Mouse (Mus musculus) kidney, postnatal 14 days (tissue): ENCODE measurements around the gene Tm7sf3.

Experiments used
- DNase-seq: peaks from one replicate; pipeline ENCODE4 v3.0.0; 2022; ENCODE audit warnings: mixed read lengths

Gene Tm7sf3

GRCm38 (mm10) chr6:146653197-146653596 lies 10.6 kb upstream of the Tm7sf3 start:
- no peak for DNase-seq

GRCm38 (mm10) chr6:146651431-146651830 lies 8.8 kb upstream of the Tm7sf3 start:
- DNase-seq: no peak

GRCm38 (mm10) chr6:146650013-146650412 lies 7.4 kb upstream of the Tm7sf3 start:
- DNase-seq: no peak

DNA sequence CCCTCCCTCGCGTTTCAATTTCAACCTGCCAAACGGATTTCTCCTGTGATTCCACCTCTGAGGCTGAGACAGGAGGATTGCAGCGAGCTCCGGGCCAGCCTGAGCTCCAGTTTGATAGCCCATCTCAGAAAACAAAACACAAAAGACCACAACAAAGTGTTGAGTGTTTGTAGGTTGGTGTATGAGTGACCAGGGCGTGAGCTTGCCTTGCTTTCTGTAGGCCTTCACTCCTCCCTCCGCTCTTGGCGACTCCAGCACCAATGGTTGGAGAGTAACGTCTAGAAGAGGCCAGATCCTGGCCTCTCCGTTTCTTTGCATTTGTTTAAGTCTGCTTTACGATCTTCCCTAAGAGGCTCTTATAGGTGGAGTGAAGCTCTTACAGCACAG lies 553 bp upstream of the Tm7sf3 start:
- DNase-seq: peak; percentile 22

GRCm38 (mm10) chr6:146641621-146642210 lies 908 bp downstream of the Tm7sf3 start:
- DNase-seq: no peak

GRCm38 (mm10) chr6:146640991-146641390 lies 1.6 kb downstream of the Tm7sf3 start:
- no peak for DNase-seq

- DNase-seq: no peak
These were observed 2.3 kb downstream of the Tm7sf3 start for GRCm38 (mm10) chr6:146640068-146640965.

DNA sequence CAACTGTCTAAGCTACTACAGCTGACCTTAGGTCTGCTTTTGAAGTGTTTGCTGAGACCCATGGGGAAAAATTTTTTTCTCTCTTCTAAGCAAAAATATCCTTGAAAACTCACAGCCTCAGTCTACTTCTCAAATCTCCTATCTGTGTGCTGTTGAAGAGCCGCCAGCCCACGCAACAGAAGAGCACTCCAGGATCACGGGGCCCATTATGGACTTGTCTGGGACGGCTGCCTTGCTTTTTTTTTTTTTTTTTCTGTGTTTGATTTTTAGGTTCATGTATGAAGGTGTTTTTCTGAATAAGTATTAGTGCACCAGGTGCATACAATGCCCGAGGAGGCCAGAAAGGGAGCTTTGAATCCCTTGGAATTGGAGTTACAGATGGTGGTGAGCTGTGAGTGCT lies 6.1 kb downstream of the Tm7sf3 start:
- DNase-seq: no peak

DNA sequence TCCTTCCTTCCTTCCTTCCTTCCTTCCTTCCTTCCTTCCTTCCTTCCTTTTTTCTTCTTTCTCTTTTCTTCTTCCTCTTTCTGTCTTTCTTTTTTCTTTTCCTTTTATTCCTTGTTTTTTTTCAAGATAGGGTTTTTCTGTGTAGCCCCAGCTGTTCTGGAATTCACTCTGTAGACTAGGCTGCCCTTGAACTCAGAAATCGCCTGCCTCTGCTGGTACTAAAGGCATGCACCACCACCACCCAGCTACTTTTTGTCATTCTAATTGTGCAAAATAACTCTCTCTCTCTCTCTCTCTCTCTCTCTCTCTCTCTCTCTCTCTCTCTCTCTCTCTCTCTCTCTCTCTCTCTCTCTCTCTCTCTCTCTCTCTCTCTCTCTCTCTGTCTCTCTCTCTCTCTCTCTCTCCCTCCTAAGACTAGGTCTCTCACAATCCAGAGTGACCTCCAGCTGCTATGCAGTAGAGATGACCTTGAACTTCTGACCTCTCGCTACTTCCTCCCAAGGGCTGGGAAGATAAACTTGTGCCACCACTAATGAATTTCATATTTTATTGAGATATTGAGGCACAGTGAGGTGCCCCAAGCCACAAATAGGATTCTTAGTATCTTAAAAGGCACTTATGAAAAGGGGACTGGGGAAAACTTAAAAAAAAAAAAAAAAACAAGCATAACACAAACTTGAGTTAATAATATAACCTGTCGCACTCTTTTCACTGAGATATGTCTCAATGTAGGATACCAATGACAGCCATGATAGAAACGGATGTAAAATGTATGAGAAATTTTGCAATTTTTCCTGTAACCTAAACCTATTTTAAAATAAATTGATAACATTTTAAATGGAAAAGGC lies 7.6 kb downstream of the Tm7sf3 start:
- no peak for DNase-seq

- DNase-seq: peak; percentile 93
These were observed 8.5 kb downstream of the Tm7sf3 start for GRCm38 (mm10) chr6:146634015-146634722.

GRCm38 (mm10) chr6:146633629-146634014 lies 9.0 kb downstream of the Tm7sf3 start:
- peak; percentile 60 for DNase-seq

DNA sequence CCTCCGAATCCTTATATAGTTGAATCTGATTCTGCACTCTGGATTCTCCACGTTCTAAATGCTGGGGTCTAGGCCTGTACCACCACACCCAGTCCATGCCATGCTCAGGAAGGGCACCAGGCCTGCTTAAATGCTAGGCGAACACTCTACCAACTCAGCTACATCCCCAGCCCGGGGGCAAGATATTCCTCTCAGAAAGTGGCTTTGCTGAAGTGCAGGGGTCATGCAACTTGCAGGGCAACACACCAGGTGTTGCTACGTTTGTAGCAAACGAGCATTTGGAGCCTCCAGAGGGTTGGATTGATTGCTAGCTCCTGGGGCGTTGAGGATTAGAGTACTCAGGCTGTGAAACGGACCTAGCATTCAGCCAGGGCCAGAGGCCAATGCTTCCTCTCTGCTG lies 9.5 kb downstream of the Tm7sf3 start:
- DNase-seq: no peak

- no peak for DNase-seq
These were observed 10.2 kb downstream of the Tm7sf3 start for GRCm38 (mm10) chr6:146632403-146632802.

DNA sequence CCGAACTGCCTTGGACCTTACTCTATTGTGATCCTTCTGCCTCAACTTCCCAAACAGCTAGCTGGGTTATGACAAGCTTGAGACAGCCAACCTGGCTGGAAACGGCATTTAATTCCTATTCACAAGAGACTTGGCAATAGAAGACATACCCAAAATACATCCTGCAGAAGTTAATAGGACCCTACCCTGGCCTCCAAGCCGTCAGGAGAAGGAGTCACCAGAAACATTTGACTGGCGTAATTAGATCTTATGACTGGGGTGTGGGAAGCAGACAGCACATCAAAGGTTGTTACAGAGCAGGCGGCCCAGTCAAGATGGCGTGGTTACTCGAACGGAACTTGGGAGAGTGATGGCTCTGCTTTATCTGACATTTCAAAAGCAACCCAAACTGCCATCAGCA lies 10.8 kb downstream of the Tm7sf3 start:
- no peak for DNase-seq

DNA sequence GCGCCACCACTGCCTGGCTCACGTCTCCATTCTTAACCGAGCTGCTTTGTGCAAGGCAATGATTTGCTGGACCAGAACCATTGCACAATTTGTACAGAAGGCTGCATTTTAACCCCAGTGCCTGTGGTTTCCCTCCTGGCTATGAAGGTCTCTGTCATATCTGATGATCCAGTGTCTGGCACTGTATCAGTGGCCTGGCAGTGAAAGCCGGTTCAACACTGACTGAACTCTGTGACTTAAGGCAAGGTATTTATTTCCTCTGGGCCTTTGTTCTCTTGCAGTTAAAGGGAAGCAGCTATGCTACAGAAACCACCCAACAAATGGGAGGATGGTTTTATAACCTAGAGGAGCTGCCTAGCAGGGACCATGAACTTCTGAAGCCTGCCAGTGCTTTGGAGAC lies 11.7 kb downstream of the Tm7sf3 start:
- peak; percentile 29 for DNase-seq

DNA sequence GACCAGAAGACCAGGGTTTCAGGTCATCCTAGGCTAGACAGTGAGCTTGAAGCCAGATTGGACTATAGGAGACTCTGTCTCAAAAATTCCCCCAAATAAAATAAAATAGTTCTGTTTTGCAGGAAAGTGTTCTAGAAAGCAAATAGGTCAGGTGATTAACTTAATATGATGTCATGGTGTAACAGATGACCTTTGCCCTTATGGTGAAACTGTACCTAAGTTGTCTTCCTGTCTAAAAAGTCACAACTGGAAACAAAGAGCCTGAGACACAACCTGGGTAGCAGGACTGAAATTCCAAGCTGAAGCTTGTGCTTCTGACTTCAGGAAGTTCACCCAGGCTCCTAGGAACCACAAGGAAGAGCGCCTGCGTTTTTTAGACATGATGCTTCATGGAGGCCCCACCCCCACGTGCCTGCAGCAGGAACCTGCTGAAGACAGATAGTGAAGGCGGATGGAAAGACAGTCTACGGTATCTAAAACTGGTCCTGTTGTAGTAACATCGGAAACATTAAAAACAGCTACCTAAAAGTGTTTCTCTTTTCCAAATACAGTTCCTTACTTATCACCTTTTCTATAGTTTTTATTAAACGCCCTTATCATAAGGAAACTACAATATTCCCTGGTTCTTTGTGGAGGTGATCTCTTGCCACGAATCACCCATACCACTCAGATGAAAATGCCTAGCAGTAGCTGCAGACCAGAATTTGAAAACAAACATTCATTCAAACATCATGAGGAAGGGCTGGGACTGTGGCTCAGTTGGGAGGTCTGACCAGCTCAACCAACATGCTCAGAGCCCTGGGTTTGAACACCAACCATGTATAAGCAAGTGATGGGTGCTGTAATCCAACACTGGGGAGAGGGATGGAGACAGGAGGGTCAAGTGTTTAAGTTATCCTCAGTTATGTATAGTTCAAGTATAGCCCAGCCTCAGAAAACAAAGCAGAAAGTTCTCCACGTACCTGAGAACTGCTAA lies 12.6 kb downstream of the Tm7sf3 start:
- DNase-seq: no peak

DNA sequence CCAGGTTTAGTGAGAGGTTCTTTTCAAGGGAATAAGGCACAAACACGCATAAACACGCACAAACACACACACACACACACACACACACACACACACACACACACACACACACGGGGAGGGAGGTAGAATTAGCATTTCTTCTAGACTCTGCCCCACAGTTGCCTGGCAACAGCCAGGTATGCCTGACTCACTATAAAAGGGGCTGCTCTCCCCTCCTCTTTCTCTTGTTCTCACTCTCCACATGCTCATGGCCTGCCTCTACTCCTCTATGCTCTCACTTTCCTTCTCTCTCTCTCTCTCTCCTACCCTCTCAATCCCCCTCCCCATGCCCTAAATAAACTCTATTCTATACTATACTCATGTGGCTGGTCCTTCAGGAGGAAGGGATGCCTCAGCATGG lies 14.5 kb downstream of the Tm7sf3 start:
- DNase-seq: no peak

GRCm38 (mm10) chr6:146616670-146617069 lies 26.0 kb downstream of the Tm7sf3 start:
- no peak for DNase-seq

GRCm38 (mm10) chr6:146615891-146616290 lies 26.7 kb downstream of the Tm7sf3 start:
- no peak for DNase-seq

DNA sequence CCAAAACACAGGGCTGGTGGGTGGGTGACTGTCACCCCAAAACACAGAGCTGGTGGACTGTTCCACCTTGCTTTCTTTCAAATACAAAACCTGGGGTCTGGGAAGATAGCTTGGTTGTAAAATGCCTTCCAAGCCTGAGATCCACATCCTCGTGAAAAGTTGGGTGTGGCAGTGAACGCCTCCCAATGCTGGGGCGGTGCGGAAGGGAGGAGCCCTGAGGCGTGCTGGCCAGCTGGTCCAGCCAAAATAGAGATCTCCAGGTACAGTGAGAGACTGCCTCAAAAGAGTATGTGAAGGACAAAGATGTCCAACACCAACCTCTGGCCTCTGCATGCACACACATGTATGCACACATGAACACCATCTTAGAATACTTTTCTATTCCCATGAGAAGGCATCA lies 28.1 kb downstream of the Tm7sf3 start:
- no peak for DNase-seq

GRCm38 (mm10) chr6:146613907-146614306 lies 28.7 kb downstream of the Tm7sf3 start:
- DNase-seq: no peak

DNA sequence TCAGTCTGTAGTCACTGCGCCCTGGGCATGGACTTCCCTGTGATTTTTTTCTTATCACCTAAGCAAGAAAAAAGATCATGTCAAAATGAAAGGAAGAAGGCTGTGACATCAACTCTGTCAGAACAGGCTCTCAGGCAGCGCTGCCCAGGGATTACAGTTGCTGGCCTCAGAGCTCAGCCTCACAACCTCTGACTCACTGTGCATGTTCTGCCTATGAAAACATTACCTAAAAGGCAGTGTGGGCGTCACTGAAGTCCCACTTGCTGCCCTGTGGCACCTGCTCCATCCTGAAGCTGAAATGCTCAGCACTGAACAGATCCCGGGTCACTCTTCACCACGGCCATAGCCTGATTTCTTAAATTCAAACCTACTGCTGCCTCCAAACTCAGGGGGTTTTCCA lies 29.9 kb downstream of the Tm7sf3 start:
- no peak for DNase-seq
